Mouse (Mus musculus) embryonic fibroblast, embryonic 13.5 days (primary cell): ENCODE results near the gene Stat3.

Source experiments
- CTCF ChIP-seq: IDR thresholded peaks from 2 replicates; pipeline ENCODE4 v1.5.1; 2011; ENCODE audit warnings: mild to moderate bottlenecking, control low read depth, low read length, moderate library complexity, borderline replicate concordance; ENCODE audit not compliant: insufficient read depth
- POLR2A ChIP-seq: IDR thresholded peaks from 2 replicates; pipeline ENCODE4 v1.6.1; 2011; ENCODE audit warnings: low read depth, mild to moderate bottlenecking, control low read depth, low read length, moderate library complexity

GRCm38 (mm10) chr11:100958613-100959463 lies 19.5 kb upstream of the Stat3 start:
- TF ChIP-seq CTCF (no peak), POLR2A (no peak)
